Mouse (Mus musculus): ENCODE measurements around the gene Zfp830. TPM values are rescaled to one million over a fixed set of nuclear protein-coding genes. Genes with fewer than 3 reads are reported as not detected.
A peak's percentile ranks its signal among the peaks of the same experiment; 100 is the strongest.

Gene Zfp830
- polyA plus RNA-seq, 1 experiment from 2014 or later, result 17.1 TPM

DNA sequence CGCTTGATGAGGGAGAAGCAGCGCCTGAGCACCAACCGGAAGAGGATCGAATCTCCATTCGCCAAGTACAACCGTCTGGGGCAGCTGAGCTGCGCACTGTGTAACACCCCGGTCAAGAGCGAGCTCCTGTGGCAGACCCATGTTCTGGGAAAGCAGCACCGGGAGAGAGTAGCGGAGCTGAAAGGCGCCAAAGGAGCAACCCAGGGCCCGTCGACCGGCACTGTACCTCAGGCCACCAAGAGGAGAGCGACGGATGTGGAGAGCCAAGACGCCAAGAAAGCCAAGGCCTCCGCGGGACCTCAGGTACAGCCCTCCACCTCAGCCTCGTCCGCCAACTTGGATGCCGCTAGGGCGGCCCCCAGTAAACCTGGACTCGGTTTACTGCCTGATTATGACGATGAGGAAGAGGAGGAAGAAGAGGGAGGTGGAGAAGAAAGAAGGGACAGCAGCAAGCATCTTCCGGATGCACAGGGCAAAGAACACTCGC is 336 bp downstream of the Zfp830 start:
- peak; percentile 57 for ATAC-seq (ENCODE audit: insufficient read depth)
- under 1% methylated on average over 28 of the region's 28 CpGs for WGBS (ENCODE audit: insufficient replicate concordance)

DNA sequence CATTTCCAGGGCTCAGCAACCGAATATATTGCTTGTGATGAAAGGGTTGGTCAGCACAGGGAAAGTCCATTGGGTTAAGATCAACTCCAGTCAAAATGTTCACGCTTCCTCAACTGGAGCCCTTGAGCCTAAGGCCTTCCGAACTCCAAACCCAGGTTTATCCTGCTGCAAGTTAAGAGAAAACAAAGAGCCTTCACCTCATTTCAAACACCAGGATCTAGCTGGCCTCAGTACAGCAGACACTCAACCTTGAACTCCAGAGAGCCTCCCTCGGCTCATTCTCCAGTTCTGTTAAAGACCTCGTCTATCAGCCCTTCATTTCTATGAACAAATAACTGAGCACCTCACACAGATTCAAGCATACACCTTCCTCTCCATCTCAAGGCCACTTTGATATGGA is 16.0 kb downstream of the Zfp830 start:
- peak overlapping the region; percentile 3; the same call in 1 of the 2 replicates for H3K27ac ChIP-seq (replicated peaks)
- H3K36me3 ChIP-seq (replicated peaks), result 0 out of 2 replicates have a peak, but pooled peaks cover 12% of the 10 kb centered on the region

More for the DNA sequence above, 336 bp downstream of the Zfp830 start:
- peak overlapping the region; percentile 91 for H3K4me3 ChIP-seq (replicated peaks)
- H3K9ac ChIP-seq, result peak overlapping the region; percentile 85
- H3K27ac ChIP-seq (replicated peaks), result peak overlapping the region; percentile 90
- H3K4me2 ChIP-seq, result peak overlapping the region; percentile 90
- no peaks in the 10 kb centered on the region for H3K27me3 ChIP-seq
- H3K9me3 ChIP-seq (replicated peaks), result no peaks in the 10 kb centered on the region
- H3K4me1 ChIP-seq (replicated peaks), result peaks cover 30% of the 10 kb centered on the region
- peaks cover 13% of the 10 kb centered on the region for H3K36me3 ChIP-seq (replicated peaks)

DNA sequence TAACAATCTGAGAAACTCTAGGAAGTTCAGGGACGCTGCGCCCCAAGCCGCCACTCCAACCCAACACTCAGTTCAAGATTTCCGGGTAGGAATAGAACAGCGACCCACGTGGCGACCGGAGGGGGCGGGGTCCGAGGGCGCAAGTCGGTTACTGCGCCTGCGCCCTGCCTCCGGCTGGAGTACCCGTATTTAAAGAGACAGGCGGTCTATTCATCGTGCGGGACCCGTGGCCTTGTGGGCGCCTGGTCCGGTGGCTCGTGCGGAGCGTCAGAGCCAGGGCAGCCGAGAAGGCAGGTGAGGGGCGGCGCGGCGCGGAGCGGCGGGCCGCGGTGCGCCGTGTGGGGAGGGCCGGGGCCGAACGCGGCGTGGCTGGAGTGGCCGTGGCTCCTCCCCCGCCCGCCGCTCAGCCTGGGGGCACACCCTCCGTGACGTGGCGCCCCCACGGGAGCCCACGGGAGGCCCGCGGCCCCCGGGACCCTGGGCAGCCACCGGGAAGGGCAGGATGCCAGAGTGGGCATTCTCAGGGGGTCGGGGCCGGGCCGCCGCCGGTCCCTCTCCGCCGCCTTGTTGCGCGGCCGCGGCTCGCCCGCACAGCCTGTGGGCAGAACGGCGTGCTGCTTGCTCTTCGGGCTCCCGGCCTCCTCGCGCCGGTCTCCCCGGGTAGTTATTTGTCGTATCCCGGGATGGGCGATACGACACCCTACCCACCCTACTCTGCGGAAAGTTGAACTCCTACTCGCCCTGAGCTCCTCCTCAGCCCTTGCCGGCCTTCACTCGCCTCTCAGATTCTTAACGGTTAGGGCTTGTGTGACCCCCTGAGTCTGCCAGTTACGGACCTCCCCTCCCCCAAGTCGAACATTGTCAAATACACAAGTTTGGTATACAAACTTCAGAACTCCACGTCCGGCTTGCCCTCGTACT is 17.1 kb downstream of the Zfp830 start, which contains the start of gene Lig3:
Gene Lig3, plus strand, starts transcription at position 126 of the 921 bp plus-strand sequence.
- no peaks in the 10 kb centered on the region for H3K27me3 ChIP-seq
- peak within 1 kb of the TSS; percentile 97 for H3K4me3 ChIP-seq (replicated peaks)
- peak; percentile 92 for ATAC-seq (ENCODE audit: insufficient read depth)
- H3K9me3 ChIP-seq (replicated peaks), result no peaks in the 10 kb centered on the region
- WGBS (ENCODE audit: insufficient replicate concordance), result under 1% methylated on average over 82 of the region's 90 CpGs
- peaks cover 42% of the 10 kb centered on the region for H3K4me1 ChIP-seq (replicated peaks)
- H3K36me3 ChIP-seq (replicated peaks), result 0 out of 2 replicates have a peak, but pooled peaks cover 21% of the 10 kb centered on the region
- peak within 1 kb of the TSS; percentile 91 for H3K9ac ChIP-seq
- H3K27ac ChIP-seq (replicated peaks), result peak within 1 kb of the TSS; percentile 83
- peak within 1 kb of the TSS; percentile 74 for H3K4me2 ChIP-seq

More for the DNA sequence above, 16.0 kb downstream of the Zfp830 start:
- H3K9ac ChIP-seq, result peak overlapping the region; percentile 30; the same call in 1 of the 2 replicates
- peak overlapping the region; percentile 97 for H3K4me3 ChIP-seq (replicated peaks)
- peaks cover 42% of the 10 kb centered on the region for H3K4me1 ChIP-seq (replicated peaks)
- ATAC-seq (ENCODE audit: insufficient read depth), result no peak
- no peaks in the 10 kb centered on the region for H3K9me3 ChIP-seq (replicated peaks)
- peak overlapping the region; percentile 74 for H3K4me2 ChIP-seq
- no peaks in the 10 kb centered on the region for H3K27me3 ChIP-seq
- 34% methylated on average over 5 of the region's 5 CpGs for WGBS (ENCODE audit: insufficient replicate concordance)

DNA sequence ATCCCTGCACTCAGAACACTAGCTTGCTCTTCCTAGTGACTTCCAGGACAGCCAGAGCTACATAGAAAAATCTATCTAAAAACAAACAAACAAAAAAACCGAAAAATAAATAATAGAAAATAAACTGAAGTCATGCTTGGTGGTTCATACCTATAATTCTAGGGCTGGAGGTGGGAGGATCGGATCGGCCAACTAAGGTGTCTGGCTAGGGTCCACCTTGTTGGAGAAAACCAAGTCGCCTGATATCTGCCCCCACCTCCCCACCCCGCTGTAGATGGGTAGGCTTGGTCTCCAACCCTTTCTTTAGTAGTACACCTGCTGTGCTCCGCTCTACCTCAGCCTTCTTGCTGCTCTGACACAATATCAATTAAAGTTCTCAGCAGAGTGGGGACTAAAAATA is 18.1 kb downstream of the Zfp830 start:
- Histone ChIP-seq H3K4me3 (replicated peaks) (peak overlapping the region; percentile 97), H3K9ac (peak overlapping the region; percentile 91), H3K27me3 (no peaks in the 10 kb centered on the region), H3K9me3 (replicated peaks) (no peaks in the 10 kb centered on the region), H3K27ac (replicated peaks) (no peak overlapping the region), H3K4me1 (replicated peaks) (peaks cover 42% of the 10 kb centered on the region), H3K36me3 (replicated peaks) (peaks cover 21% of the 10 kb centered on the region; the same call in 1 of the 2 replicates), H3K4me2 (peak overlapping the region; percentile 74)
- 46% methylated on average over 6 of the region's 6 CpGs for WGBS (ENCODE audit: insufficient replicate concordance)
- no peak for ATAC-seq (ENCODE audit: insufficient read depth)

DNA sequence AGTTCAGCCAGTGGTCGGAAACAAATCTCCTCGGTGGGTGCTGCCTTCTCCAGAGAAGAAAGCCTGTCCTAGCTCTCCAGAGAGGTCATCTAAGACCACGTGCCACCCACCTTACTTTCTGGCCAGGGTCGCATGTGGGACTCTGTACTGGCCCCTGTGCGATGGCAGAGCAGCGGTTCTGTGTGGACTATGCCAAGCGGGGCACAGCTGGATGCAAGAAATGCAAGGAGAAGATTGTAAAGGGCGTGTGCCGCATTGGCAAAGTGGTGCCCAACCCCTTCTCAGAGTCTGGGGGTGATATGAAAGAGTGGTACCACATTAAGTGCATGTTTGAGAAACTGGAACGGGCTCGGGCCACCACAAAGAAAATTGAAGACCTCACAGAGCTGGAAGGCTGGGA is 19.3 kb downstream of the Zfp830 start:
- Histone ChIP-seq H3K36me3 (replicated peaks) (peaks cover 32% of the 10 kb centered on the region), H3K4me3 (replicated peaks) (no peak overlapping the region), H3K9me3 (replicated peaks) (no peaks in the 10 kb centered on the region), H3K4me1 (replicated peaks) (peaks cover 38% of the 10 kb centered on the region), H3K27ac (replicated peaks) (no peak overlapping the region), H3K27me3 (no peaks in the 10 kb centered on the region), H3K4me2 (no peak overlapping the region), H3K9ac (no peak overlapping the region)
- no peak for ATAC-seq (ENCODE audit: insufficient read depth)
- WGBS (ENCODE audit: insufficient replicate concordance), result 75% methylated on average over 11 of the region's 11 CpGs

DNA sequence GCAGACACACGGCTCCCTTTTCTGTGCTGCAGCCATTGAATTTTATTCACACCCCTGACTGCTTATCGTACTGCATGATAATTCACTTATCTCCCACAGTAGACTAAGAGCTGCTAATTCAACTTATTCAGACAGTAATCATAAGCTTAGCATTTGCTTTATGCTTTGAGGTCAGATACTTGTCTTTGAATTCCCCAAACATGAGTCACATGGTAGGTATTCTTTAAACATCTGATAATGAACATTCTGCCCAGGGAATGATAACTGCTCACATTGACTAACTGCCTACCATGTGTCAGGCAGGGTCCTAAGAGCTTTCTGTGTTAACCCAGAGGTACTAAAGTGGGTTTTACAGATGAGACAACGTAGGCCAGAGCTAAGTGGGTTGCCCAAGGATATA is 42.5 kb downstream of the Zfp830 start:
- Histone ChIP-seq H3K27ac (replicated peaks) (no peak overlapping the region), H3K9ac (no peak overlapping the region), H3K4me2 (no peak overlapping the region), H3K4me3 (replicated peaks) (no peak overlapping the region), H3K9me3 (replicated peaks) (no peaks in the 10 kb centered on the region), H3K36me3 (replicated peaks) (peaks cover 96% of the 10 kb centered on the region), H3K27me3 (no peaks in the 10 kb centered on the region), H3K4me1 (replicated peaks) (no peaks in the 10 kb centered on the region)
- WGBS (ENCODE audit: insufficient replicate concordance), result 70% methylated on average over 3 of the region's 3 CpGs
- ATAC-seq (ENCODE audit: insufficient read depth), result no peak

DNA sequence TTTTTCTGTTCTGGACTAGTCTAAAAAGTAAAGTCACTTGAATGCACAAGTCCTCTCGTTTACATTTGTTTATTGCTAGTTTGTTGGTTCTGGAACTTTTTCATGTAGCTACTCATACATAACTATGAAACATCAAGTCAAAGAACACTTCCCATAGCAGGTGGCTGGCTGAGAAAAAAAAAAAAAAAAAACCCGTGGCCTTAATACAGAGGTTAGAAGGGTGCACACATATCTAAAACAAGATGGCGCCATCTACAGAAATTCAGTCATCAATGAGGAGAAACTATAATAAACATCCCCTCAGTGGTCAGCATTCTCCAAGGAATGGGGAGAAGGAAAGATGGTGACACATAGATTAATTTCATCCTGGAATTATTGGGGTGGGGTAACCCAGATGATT is 43.2 kb downstream of the Zfp830 start:
- H3K9me3 ChIP-seq (replicated peaks), result no peaks in the 10 kb centered on the region
- H3K4me2 ChIP-seq, result no peak overlapping the region
- peaks cover 96% of the 10 kb centered on the region for H3K36me3 ChIP-seq (replicated peaks)
- no peak overlapping the region for H3K4me3 ChIP-seq (replicated peaks)
- H3K27ac ChIP-seq (replicated peaks), result no peak overlapping the region
- H3K9ac ChIP-seq, result no peak overlapping the region
- H3K4me1 ChIP-seq (replicated peaks), result no peaks in the 10 kb centered on the region
- no peaks in the 10 kb centered on the region for H3K27me3 ChIP-seq
- ATAC-seq (ENCODE audit: insufficient read depth), result no peak
- WGBS (ENCODE audit: insufficient replicate concordance), result 70% methylated on average over 3 of the region's 3 CpGs

DNA sequence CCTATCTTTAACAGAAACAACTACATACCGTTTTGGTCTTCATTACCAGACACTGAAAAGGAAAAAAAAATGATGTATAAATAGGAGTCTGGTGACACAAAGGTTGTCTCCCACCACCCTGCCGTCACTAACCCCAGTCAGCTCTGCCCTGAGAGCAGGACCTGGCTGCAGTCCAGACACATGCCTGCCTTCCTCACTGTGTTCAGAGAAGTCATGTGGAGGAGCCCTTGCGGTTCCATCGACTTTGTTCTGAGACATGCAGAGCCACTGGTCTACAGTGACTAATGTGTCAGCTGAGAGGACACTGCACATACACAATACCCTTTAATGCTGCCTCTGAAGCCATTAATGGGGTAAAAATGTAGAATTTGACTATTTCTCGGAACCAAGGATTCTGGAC is 44.3 kb downstream of the Zfp830 start:
- no peaks in the 10 kb centered on the region for H3K27me3 ChIP-seq
- no peaks in the 10 kb centered on the region for H3K4me1 ChIP-seq (replicated peaks)
- no peaks in the 10 kb centered on the region for H3K9me3 ChIP-seq (replicated peaks)
- WGBS (ENCODE audit: insufficient replicate concordance), result 84% methylated on average over 5 of the region's 5 CpGs
- H3K4me3 ChIP-seq (replicated peaks), result no peak overlapping the region
- H3K4me2 ChIP-seq, result no peak overlapping the region
- H3K36me3 ChIP-seq (replicated peaks), result peaks cover 92% of the 10 kb centered on the region
- ATAC-seq (ENCODE audit: insufficient read depth), result no peak
- no peak overlapping the region for H3K9ac ChIP-seq
- no peak overlapping the region for H3K27ac ChIP-seq (replicated peaks)

Other genes with a start within 250 kb of the Zfp830 start
- 0.08 and 0.10 TPM in 2 replicates for gene Cct6b, start within 50 bp of the Zfp830 start, polyA plus RNA-seq (2015; fragmentation: Nextera tagmentation; extraction: Ambion mirVana)
- 6.6 and 8.4 TPM in 2 replicates for gene Lig3, start 16.8 kb downstream of the Zfp830 start, polyA plus RNA-seq (2015; fragmentation: Nextera tagmentation; extraction: Ambion mirVana)
- 24.5 and 26.0 TPM in 2 replicates for gene Rffl, start 106.9 kb downstream of the Zfp830 start, polyA plus RNA-seq (2015; fragmentation: Nextera tagmentation; extraction: Ambion mirVana)
- gene Rad51d, start 126.3 kb downstream of the Zfp830 start, polyA plus RNA-seq (2015; fragmentation: Nextera tagmentation; extraction: Ambion mirVana), result 5.6 and 6.2 TPM in 2 replicates
- gene Fndc8, start 127.8 kb downstream of the Zfp830 start, polyA plus RNA-seq (2015; fragmentation: Nextera tagmentation; extraction: Ambion mirVana), result 0.07 and 0.18 TPM in 2 replicates
- 12.4 and 13.6 TPM in 2 replicates for gene Nle1, start 144.1 kb downstream of the Zfp830 start, polyA plus RNA-seq (2015; fragmentation: Nextera tagmentation; extraction: Ambion mirVana)
- 1.7 TPM in 2 replicates for gene Unc45b, start 146.2 kb downstream of the Zfp830 start, polyA plus RNA-seq (2015; fragmentation: Nextera tagmentation; extraction: Ambion mirVana)
- gene Slfn5, start 187.0 kb downstream of the Zfp830 start, polyA plus RNA-seq (2015; fragmentation: Nextera tagmentation; extraction: Ambion mirVana), result 1.5 and 1.6 TPM in 2 replicates
- gene Slfn9, start 227.5 kb downstream of the Zfp830 start, polyA plus RNA-seq (2015; fragmentation: Nextera tagmentation; extraction: Ambion mirVana), result 5.7 TPM in 2 replicates